Mouse (Mus musculus) layer of hippocampus, postnatal 36 days (tissue): ENCODE results near the gene Enc1. TPM values are rescaled to one million over a fixed set of nuclear protein-coding genes. Genes with fewer than 3 reads are reported as not detected.

Experiments used
- DNase-seq, 2 experiments: peaks; one replicate each; pipeline ENCODE4 v3.0.0; 2022
- total RNA-seq, 2 experiments: library from RNA; stranded (reverse); gene quantifications; 2 replicates each; pipeline ENCODE4 v1.2.3; 2021

Gene Enc1
- total RNA-seq, result 100 to 1,000 TPM; 689 to 742 TPM

GRCm38 (mm10) chr13:97240965-97241786 is at the start of gene Enc1:
Gene Enc1, plus strand, starts transcription at chr13:97241105.
- peak; percentile 90 for DNase-seq

- DNase-seq, result no peak
Observed at GRCm38 (mm10) chr13:97192649-97193048, 48.3 kb upstream of the Enc1 start.

- DNase-seq, result peak; percentile 66 to 72
Observed at GRCm38 (mm10) chr13:97193420-97193819, 47.5 kb upstream of the Enc1 start.

- DNase-seq, result no peak
Observed at GRCm38 (mm10) chr13:97196186-97196924, 44.5 kb upstream of the Enc1 start.

GRCm38 (mm10) chr13:97196925-97197218 is 44.0 kb upstream of the Enc1 start:
- DNase-seq, result no peak

- DNase-seq, result peak; percentile 89
Observed at GRCm38 (mm10) chr13:97197932-97198562, 42.9 kb upstream of the Enc1 start, which contains the start of gene Hexb. Gene Hexb, minus strand, starts transcription at chr13:97198357.

GRCm38 (mm10) chr13:97199123-97199522 is 41.8 kb upstream of the Enc1 start:
- DNase-seq, result no peak

- no peak for DNase-seq
Observed at GRCm38 (mm10) chr13:97201076-97201475, 39.8 kb upstream of the Enc1 start.

- DNase-seq, result no peak
Observed at GRCm38 (mm10) chr13:97201896-97202295, 39.0 kb upstream of the Enc1 start.

GRCm38 (mm10) chr13:97205052-97205701 is 35.7 kb upstream of the Enc1 start:
- peak; percentile 81 to 88 for DNase-seq

GRCm38 (mm10) chr13:97206046-97206445 is 34.9 kb upstream of the Enc1 start:
- DNase-seq, result no peak

GRCm38 (mm10) chr13:97207472-97208111 is 33.3 kb upstream of the Enc1 start:
- no peak for DNase-seq

GRCm38 (mm10) chr13:97208112-97208478 is 32.8 kb upstream of the Enc1 start:
- DNase-seq, result no peak

- no peak for DNase-seq
Observed at GRCm38 (mm10) chr13:97208500-97209010, 32.4 kb upstream of the Enc1 start.

- DNase-seq, result no peak
Observed at GRCm38 (mm10) chr13:97214583-97215268, 26.2 kb upstream of the Enc1 start.

GRCm38 (mm10) chr13:97215563-97215962 is 25.3 kb upstream of the Enc1 start:
- no peak for DNase-seq

- DNase-seq, result no peak
Observed at GRCm38 (mm10) chr13:97216196-97216595, 24.7 kb upstream of the Enc1 start.

GRCm38 (mm10) chr13:97220022-97220421 is 20.9 kb upstream of the Enc1 start:
- no peak for DNase-seq

GRCm38 (mm10) chr13:97223856-97224255 is 17.0 kb upstream of the Enc1 start:
- DNase-seq, result no peak

GRCm38 (mm10) chr13:97224341-97224982 is 16.4 kb upstream of the Enc1 start:
- DNase-seq, result no peak

GRCm38 (mm10) chr13:97225130-97225529 is 15.8 kb upstream of the Enc1 start:
- no peak for DNase-seq
